Mouse (Mus musculus): Measurements from ENCODE around the gene Sppl2c. TPM values are rescaled to one million over a fixed set of nuclear protein-coding genes. Genes with fewer than 3 reads are reported as not detected.

The Sppl2c gene
- total RNA-seq, 2 experiments from 2014 or later, result not detected

DNA sequence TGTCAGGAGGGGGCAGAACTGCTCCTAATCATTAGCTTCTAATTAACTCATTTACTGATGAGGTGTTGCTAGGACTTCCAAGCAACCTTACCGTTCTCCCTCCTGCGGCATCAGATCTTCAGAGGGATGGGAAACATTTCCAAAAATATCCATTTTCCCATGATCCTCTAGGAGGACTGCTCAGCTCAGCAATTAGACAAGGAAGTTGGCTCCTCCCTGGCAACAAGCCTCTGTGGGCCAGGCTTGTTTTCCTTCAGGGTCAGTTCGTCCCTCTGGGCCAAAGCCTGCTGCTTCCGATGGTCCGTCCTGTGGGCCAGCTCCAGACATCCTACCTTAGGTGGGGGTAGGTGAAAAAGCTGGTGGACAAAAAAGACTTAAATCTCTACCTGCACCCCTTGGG, 25.0 kb upstream of the Sppl2c start:
- intact Hi-C loops (cut with DNase I), result no loop called here
- Histone ChIP-seq H3K27ac (no peak overlapping the region), H3K4me3 (no peak overlapping the region)
- no peak for DNase-seq
- TF ChIP-seq CTCF (IDR thresholded peaks at IDR 0.05), result no peak

DNA sequence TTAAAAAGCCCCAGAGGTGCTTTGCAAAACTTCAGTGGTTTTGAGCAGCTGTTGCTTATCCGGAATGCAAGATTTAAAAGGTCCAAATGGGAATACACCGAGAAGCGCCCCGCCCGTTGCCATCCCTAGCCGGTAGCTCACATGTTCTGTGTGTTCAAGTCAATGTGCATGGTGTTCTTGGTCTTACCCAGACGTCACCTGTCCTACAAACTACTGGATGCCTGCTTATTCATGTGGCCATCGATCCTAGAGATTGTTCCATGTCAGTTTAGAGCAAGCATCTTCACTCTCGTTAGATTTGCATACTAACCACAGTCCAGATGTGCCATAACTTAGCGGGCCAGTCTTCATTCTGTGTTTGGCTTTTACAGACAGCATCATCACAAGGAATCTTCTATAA, 21.9 kb upstream of the Sppl2c start:
- Histone ChIP-seq H3K27ac (no peak overlapping the region), H3K4me3 (no peak overlapping the region)
- no peak for TF ChIP-seq CTCF (IDR thresholded peaks at IDR 0.05)
- no peak for DNase-seq
- intact Hi-C loops (cut with DNase I), result no loop called here

DNA sequence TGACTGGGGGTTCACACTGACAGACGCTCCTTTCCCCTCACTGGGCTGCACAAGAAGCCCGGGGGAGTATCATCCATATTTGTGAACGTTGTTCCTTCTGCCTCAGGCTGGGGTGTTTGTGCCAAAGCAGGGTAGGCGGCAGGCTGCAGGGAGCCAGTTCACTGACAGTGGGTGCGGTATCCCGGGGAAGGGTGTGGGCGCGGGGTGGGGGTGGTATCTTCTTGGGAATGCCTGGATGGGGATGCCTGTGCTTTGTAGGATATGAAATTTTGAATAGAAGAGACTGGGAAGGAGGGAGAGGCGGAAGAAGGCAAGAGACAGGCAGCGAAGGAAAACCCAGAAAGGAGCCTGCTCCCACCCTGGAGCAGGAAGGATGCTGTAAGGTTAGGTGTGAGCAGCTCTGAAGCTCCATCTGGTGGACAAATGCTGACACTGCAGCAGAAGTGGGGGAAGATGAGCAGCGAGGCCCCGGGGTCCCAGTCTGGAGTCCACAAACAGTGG, 14.8 kb upstream of the Sppl2c start:
- no peak overlapping the region for H3K27ac ChIP-seq
- H3K4me3 ChIP-seq, result no peak overlapping the region
- DNase-seq, result peak; percentile 57
- TF ChIP-seq CTCF (IDR thresholded peaks at IDR 0.05), result peak; percentile 98
- intact Hi-C loops (cut with DNase I), result loop anchor here (1.0 kb wide), 2 partner anchors 174 to 184 kb away; no protein-coding TSS in a partner anchor

DNA sequence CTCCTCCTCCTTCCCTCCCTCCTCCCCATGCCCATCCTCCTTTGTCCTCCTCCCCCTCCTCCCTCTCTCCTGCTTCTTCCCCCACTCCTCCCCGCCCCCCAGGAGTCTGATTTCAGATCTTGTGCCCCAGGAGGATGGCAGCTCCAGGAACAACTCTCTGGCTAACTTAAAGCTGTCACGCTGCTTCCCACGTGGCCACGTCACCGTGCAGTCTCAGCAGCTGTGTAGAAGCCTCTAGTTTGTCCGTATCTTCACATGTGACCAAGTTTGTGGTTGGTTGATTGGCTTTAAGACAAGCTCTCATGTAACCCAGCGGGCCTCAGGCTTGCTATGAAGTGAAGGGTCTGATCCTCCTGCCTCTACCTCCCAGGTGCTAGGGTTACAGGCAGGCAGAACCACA, 7.2 kb upstream of the Sppl2c start:
- Histone ChIP-seq H3K4me3 (no peak overlapping the region), H3K27ac (no peak overlapping the region)
- intact Hi-C loops (cut with DNase I), result no loop called here
- DNase-seq, result no peak
- no peak for TF ChIP-seq CTCF (IDR thresholded peaks at IDR 0.05)

DNA sequence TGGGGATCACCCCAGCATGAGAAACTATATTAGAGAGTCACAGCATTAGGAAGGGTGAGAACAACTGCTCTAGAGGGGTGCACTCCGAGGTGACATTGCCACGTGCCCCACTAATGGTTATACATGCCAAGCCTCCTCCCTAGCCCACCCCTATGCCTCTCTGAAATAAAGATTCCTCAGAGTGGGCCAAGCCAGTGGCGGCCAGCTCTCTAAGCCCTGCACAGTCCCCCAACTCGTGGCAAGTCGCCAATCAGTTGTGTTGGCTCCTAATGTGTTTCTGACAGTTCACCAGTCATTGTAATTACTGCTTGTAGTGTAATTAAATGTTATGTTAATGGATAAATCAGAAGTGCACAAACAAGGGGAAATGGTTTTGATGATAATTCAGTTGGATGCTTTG, 6.3 kb upstream of the Sppl2c start:
- intact Hi-C loops (cut with DNase I), result no loop called here
- no peak for DNase-seq
- Histone ChIP-seq H3K4me3 (no peak overlapping the region), H3K27ac (no peak overlapping the region)
- TF ChIP-seq CTCF (IDR thresholded peaks at IDR 0.05), result no peak

DNA sequence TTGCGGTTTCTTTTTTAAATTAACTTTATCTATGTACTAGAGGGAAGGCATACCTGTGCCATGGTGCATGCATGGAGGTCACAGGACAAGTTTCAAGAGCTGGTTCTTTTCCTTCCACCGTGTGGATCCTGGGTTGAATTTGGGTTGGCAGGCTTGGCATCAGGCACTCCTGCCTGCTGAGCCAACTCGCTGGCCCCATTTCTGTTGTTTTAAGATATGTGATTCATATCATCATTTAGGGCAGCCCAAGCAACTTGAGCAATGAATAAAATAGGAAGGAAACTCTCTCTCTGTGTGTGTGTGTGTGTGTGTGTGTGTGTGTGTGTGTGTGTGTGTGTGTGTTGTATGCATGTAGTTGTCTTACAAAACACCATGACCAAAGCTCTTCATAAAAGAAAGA, 4.0 kb upstream of the Sppl2c start:
- Histone ChIP-seq H3K27ac (no peak overlapping the region), H3K4me3 (no peak overlapping the region)
- intact Hi-C loops (cut with DNase I), result no loop called here
- TF ChIP-seq CTCF (IDR thresholded peaks at IDR 0.05), result no peak
- no peak for DNase-seq

DNA sequence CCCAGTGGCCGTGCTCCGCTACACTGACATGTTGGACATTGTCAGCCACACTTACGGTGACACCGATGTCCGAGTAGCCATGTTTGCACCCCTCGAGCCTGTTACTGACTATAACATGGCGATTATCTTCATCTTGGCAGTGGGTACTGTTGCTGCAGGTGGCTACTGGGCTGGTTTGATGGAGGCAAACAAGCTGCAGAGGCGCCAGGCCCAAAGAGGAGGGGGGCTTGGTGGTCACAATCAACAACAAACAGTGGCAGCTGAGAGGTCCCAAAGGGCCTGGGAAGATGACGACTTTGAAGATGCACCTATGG, 667 bp downstream of the Sppl2c start:
- H3K4me3 ChIP-seq, result no peak overlapping the region
- no peak overlapping the region for H3K27ac ChIP-seq
- no peak for TF ChIP-seq CTCF (IDR thresholded peaks at IDR 0.05)
- DNase-seq, result no peak
- intact Hi-C loops (cut with DNase I), result no loop called here

DNA sequence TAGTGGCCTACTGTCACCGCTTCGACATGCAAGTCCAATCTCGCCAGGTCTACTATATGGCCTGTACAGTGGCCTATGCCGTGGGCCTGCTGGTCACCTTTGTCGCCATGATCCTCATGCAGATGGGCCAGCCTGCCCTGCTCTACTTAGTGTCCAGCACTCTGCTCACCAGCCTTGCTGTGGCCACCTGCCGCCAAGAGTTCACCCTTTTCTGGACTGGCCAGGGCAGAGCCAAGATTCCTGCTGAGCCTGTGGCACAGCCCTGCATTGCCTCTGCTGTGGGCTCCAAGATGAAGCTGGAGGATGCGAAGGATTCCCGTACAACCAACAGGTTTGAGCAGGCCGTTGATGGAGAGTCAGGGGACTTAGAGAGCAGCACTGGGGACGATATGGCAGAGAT, 1.6 kb downstream of the Sppl2c start:
- H3K4me3 ChIP-seq, result no peak overlapping the region
- intact Hi-C loops (cut with DNase I), result no loop called here
- no peak for DNase-seq

DNA sequence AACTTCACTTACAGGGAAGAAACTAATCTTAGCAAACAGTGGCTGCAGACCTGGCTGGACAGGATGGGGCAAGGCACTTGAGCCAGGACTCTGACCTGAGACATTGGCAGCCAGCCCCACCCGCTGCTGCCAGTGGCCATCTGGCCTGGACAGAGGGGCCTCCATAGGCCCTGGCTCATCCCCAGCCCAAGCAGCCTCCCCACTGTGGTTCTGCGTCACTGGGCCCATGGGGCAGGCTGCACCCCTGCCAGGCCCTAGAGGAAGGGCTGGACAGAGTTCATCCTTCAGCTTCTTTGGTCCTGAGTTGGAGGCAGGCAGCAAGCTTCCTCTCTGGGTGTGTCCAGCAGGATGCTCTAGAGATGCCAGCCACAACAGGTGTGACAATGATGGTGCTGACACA, 3.9 kb downstream of the Sppl2c start:
- TF ChIP-seq CTCF (IDR thresholded peaks at IDR 0.05), result no peak
- no peak overlapping the region for H3K4me3 ChIP-seq
- intact Hi-C loops (cut with DNase I), result no loop called here
- no peak overlapping the region for H3K27ac ChIP-seq
- no peak for DNase-seq

More for the DNA sequence above, 1.6 kb downstream of the Sppl2c start:
- TF ChIP-seq CTCF (IDR thresholded peaks at IDR 0.05), result no peak
- H3K27ac ChIP-seq, result no peak overlapping the region

DNA sequence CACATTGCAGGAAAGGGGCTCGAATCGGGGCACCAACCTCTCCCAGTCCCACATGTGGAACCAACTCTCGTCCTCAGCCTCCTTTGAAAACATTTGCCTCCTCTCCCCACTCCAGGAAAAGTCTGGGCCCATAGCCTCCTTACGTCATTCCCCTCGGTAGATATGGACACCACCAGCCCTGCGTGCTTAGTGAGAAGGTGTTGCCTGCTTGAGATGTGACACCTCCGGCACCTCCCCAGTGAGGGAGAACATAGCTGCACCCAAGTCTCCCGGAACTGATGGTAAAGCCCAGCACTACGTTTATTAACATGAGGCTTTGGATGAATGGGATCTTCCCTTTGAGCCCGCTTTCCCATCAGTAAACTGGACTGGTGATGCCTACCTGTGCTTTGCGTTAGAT, 9.3 kb downstream of the Sppl2c start:
- no peak for TF ChIP-seq CTCF (IDR thresholded peaks at IDR 0.05)
- no peak for DNase-seq
- Histone ChIP-seq H3K27ac (no peak overlapping the region), H3K4me3 (no peak overlapping the region)
- intact Hi-C loops (cut with DNase I), result loop anchor here (5.0 kb wide), 1 partner anchor 208 kb away; no protein-coding TSS in a partner anchor

DNA sequence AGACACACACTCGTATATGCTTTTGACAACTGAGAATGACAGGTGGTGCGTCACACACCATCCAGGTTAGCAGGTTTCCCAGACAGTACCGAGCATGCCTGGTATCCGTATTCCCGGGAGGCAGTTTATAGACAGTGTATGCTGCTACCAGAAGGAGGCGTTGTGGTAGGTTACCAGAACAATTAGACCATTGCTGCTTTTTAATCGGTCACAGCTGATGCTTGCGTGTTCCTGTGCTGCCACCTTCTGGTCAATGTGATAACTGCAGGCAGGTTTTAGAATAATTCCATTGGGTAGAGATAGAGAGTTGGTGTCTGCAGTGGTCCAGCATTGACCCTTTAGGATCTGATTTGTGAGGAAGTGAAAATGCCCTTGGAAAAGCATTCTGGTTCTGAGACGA, 9.7 kb downstream of the Sppl2c start:
- no peak overlapping the region for H3K4me3 ChIP-seq
- peak; percentile 66 for DNase-seq
- intact Hi-C loops (cut with DNase I), result loop anchor here (5.0 kb wide), 1 partner anchor 208 kb away; no protein-coding TSS in a partner anchor

DNA sequence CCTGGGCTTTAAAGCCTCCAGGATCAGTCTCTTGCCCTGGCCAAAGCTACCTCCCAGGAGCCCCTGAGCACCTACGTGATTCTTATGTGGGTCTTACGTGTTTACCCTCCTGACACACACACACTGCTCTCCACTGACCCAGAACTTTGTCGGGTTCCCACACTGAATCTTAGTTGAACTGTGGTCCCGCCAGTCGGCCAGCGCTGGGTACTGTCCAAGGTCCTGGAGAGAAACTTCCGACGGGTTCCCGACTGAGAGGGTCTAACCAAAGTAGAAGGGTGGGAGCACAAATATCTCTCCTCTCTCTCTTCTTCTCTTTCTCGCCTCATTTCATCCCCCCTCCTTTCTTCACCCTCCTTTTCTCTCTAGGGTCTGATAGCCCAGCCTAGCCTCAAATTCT, 11.7 kb downstream of the Sppl2c start:
- no peak for TF ChIP-seq CTCF (IDR thresholded peaks at IDR 0.05)
- DNase-seq, result no peak
- H3K27ac ChIP-seq, result no peak overlapping the region
- intact Hi-C loops (cut with DNase I), result loop anchor here (5.0 kb wide), 1 partner anchor 211 kb away; no protein-coding TSS in a partner anchor
- H3K4me3 ChIP-seq, result no peak overlapping the region

More for the DNA sequence above, 9.7 kb downstream of the Sppl2c start:
- TF ChIP-seq CTCF (IDR thresholded peaks at IDR 0.05), result peak; percentile 99
- H3K27ac ChIP-seq, result no peak overlapping the region

DNA sequence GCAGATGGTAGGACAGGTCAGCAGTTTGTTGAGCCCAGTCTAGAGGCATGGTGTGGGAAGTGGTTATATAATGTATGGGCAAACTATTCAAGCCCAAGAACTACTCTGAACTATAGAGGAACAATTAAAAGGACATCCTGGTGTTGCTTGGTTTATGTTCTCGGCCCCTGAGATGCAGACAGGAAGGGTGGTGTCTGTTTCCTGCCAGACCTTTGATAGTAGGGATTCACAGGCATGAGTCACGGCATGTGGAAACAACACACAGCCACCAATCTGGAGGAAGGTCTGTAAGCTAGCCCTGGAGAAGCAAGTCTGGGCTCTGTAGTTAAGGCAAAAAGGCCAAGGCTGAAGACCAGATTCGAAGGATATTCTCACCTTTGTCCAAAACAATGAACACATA, 17.1 kb downstream of the Sppl2c start:
- no peak for TF ChIP-seq CTCF (IDR thresholded peaks at IDR 0.05)
- no peak overlapping the region for H3K4me3 ChIP-seq
- no peak for DNase-seq
- intact Hi-C loops (cut with DNase I), result no loop called here
- no peak overlapping the region for H3K27ac ChIP-seq

DNA sequence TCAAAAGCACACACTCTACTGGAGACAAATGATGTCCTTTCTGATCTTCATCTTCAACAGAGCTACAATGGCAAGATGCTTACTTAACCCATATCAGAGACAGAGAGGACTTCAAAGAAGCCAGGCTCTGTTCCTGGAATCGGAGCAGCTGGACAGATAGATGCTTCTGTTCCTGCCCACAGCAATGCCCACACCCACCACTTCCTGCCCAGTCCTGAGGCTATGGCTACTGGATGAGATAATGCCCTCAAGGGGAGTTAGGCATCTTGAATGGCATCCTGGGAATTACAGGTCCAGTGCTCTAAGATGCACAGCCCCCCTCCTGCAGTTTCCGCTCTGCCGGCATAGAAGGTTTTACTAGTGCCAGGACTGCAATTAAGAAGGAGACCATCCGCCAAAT, 20.4 kb downstream of the Sppl2c start:
- DNase-seq, result no peak
- Histone ChIP-seq H3K27ac (no peak overlapping the region), H3K4me3 (no peak overlapping the region)
- TF ChIP-seq CTCF (IDR thresholded peaks at IDR 0.05), result no peak
- intact Hi-C loops (cut with DNase I), result no loop called here

DNA sequence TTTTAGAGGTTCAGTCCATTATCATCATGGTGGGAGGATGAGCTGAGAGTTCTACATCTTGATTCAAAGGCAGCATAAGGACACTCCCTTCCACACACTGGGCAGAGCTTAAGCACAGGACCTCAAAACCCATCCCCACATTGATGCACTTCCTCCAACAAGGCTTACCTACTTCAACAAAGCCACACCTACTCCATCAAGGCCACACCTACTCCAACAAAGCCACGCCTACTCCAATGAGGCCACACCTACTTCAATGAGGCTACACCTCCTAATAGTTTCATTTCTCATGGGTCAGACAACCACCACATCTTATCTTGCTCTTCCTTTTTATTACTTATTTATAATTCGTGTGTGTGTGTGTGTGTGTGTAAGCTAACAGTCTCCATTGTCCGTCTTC, 22.9 kb downstream of the Sppl2c start:
- no peak for TF ChIP-seq CTCF (IDR thresholded peaks at IDR 0.05)
- intact Hi-C loops (cut with DNase I), result no loop called here
- no peak overlapping the region for H3K27ac ChIP-seq
- H3K4me3 ChIP-seq, result no peak overlapping the region
- DNase-seq, result no peak

Measured in gastrocnemius, adult 2 months (tissue).